Mouse (Mus musculus) hindbrain, postnatal 0 days (tissue): ENCODE measurements around the gene Gkap1. TPM values are rescaled to one million over a fixed set of nuclear protein-coding genes. Genes with fewer than 3 reads are reported as not detected.
A peak's percentile ranks its signal among the peaks of the same experiment; 100 is the strongest.

Experiments used
- ATAC-seq: fragments of 200-750 bp; cut with Nextera tagmentation; 2 replicates; pipeline ENCODE4 v1.8.0; 2017; ENCODE audit warnings: mild to moderate bottlenecking, moderate TSS enrichment, moderate library complexity
- DNase-seq: peaks from one replicate; pipeline ENCODE4 v3.0.0-alpha.2; 2015; ENCODE audit warnings: low spot score
- H3K27ac ChIP-seq: fragments of 300-500 bp; sonication (generic); 2 replicates; pipeline ENCODE4 v1.5.1; 2014; ENCODE audit warnings: mild to moderate bottlenecking
- H3K27me3 ChIP-seq: fragments of 300-500 bp; sonication (generic); 2 replicates; pipeline ENCODE4 v1.6.1; 2014; ENCODE audit warnings: low read length, mixed read lengths; ENCODE audit not compliant: insufficient read depth
- H3K36me3 ChIP-seq: fragments of 300-500 bp; sonication (generic); 2 replicates; pipeline ENCODE4 v1.6.1; 2014; ENCODE audit warnings: low read length, mixed read lengths; ENCODE audit not compliant: insufficient read depth
- H3K4me1 ChIP-seq: fragments of 300-500 bp; sonication (generic); 2 replicates; pipeline ENCODE4 v1.6.1; 2014; ENCODE audit warnings: antibody characterized with exemption, low read length, mixed read lengths; ENCODE audit not compliant: insufficient read depth
- H3K4me2 ChIP-seq: fragments of 300-500 bp; sonication (generic); 2 replicates; pipeline ENCODE4 v1.6.1; 2014; ENCODE audit warnings: low read depth, mild to moderate bottlenecking, low read length, moderate library complexity, mixed read lengths
- H3K4me3 ChIP-seq: fragments of 300-500 bp; sonication (generic); 2 replicates; pipeline ENCODE4 v1.5.1; 2014; ENCODE audit warnings: low read length
- H3K9ac ChIP-seq: fragments of 300-500 bp; sonication (generic); replicated peaks from 2 replicates; pipeline ENCODE4 v1.6.1; 2014; ENCODE audit warnings: mild to moderate bottlenecking, low read length, moderate library complexity, mixed read lengths
- H3K9me3 ChIP-seq: fragments of 300-500 bp; sonication (generic); 2 replicates; pipeline ENCODE4 v1.6.1; 2016; ENCODE audit warnings: low read length, mixed read lengths
- CTCF ChIP-seq: IDR thresholded peaks from 2 replicates; pipeline ENCODE4 v1.5.1; 2016; ENCODE audit warnings: antibody characterized with exemption, control low read depth, low read depth
- WGBS: fragments of 180-500 bp; shearing (Covaris S2); extraction: QIAGEN DNeasy Blood & Tissue Kit; methylation state at CpG from one replicate; pipeline ENCODE4 v1.1.7; 2014; 5-methylcytosine and 5-hydroxymethylcytosine counted together
- polyA plus RNA-seq: library from polyadenylated mRNA; unstranded; fragments of >200 nt; fragmentation: Nextera tagmentation; extraction: Ambion mirVana; gene quantifications from 2 replicates; pipeline ENCODE4 v1.2.1, GENCODE M21; 2015
- total RNA-seq: library from RNA; depleted of rRNA; stranded (reverse); fragments of >200 nt; gene quantifications from 2 replicates; pipeline ENCODE4 v1.2.3, GENCODE M21; 2014

Gkap1 gene
- total and polyA plus RNA-seq, 2 experiments from 2014 or later = 18.6 to 39.5 TPM

- ATAC-seq (no peak), DNase-seq (no peak)
- Histone ChIP-seq H3K9me3 (no peaks in the 10 kb centered on the region), H3K27me3 (no peaks in the 10 kb centered on the region), H3K4me1 (no peaks in the 10 kb centered on the region), H3K4me3 (no peak overlapping the region), H3K9ac (no peak overlapping the region), H3K4me2 (no peak overlapping the region), H3K27ac (no peak overlapping the region), H3K36me3 (peaks cover 20% of the 10 kb centered on the region)
- WGBS = 73% methylated on average over 3 of the region's 3 CpGs
- TF ChIP-seq CTCF = no peak
Measured at GRCm38 (mm10) chr13:58197211-58197610, 78.3 kb downstream of the Gkap1 start.

GRCm38 (mm10) chr13:58194908-58195307 lies 80.6 kb downstream of the Gkap1 start:
- TF ChIP-seq CTCF = no peak
- Histone ChIP-seq H3K9me3 (no peaks in the 10 kb centered on the region), H3K9ac (no peak overlapping the region), H3K27me3 (no peaks in the 10 kb centered on the region), H3K27ac (no peak overlapping the region), H3K4me3 (no peak overlapping the region), H3K4me1 (no peaks in the 10 kb centered on the region), H3K36me3 (peaks cover 35% of the 10 kb centered on the region), H3K4me2 (no peak overlapping the region)
- ATAC-seq (no peak), DNase-seq (no peak)
- WGBS = 76% methylated on average over 3 of the region's 3 CpGs

- no peak for DNase-seq
- WGBS = 94% methylated on average over 3 of the region's 3 CpGs
- H3K36me3 ChIP-seq = peaks cover 35% of the 10 kb centered on the region
Measured at GRCm38 (mm10) chr13:58193221-58193620, 82.3 kb downstream of the Gkap1 start.

GRCm38 (mm10) chr13:58192146-58192545 lies 83.4 kb downstream of the Gkap1 start:
- no peak overlapping the region for H3K4me3 ChIP-seq
- 92% methylated on average over 6 of the region's 6 CpGs for WGBS
- no peak for ATAC-seq
- H3K27ac ChIP-seq = no peak overlapping the region
- H3K9me3 ChIP-seq = no peaks in the 10 kb centered on the region
- no peaks in the 10 kb centered on the region for H3K27me3 ChIP-seq
- DNase-seq = no peak
- TF ChIP-seq CTCF = no peak
- H3K4me2 ChIP-seq = no peak overlapping the region
- H3K4me1 ChIP-seq = no peaks in the 10 kb centered on the region
- peaks cover 32% of the 10 kb centered on the region for H3K36me3 ChIP-seq
- H3K9ac ChIP-seq = no peak overlapping the region

More at GRCm38 (mm10) chr13:58193221-58193620, 82.3 kb downstream of the Gkap1 start:
- Histone ChIP-seq H3K9me3 (no peaks in the 10 kb centered on the region), H3K27me3 (no peaks in the 10 kb centered on the region), H3K4me1 (no peaks in the 10 kb centered on the region), H3K4me2 (no peak overlapping the region), H3K9ac (no peak overlapping the region), H3K4me3 (no peak overlapping the region), H3K27ac (no peak overlapping the region)
- ATAC-seq = no peak
- no peak for TF ChIP-seq CTCF

- peaks cover 30% of the 10 kb centered on the region for H3K36me3 ChIP-seq
- H3K4me3 ChIP-seq = no peak overlapping the region
- H3K4me1 ChIP-seq = no peaks in the 10 kb centered on the region
- ATAC-seq (no peak), DNase-seq (no peak)
- no peaks in the 10 kb centered on the region for H3K9me3 ChIP-seq
- no peak for TF ChIP-seq CTCF
- H3K27ac ChIP-seq = no peak overlapping the region
- WGBS = 97% methylated on average over 14 of the region's 14 CpGs
- H3K4me2 ChIP-seq = no peak overlapping the region
- H3K27me3 ChIP-seq = no peaks in the 10 kb centered on the region
- no peak overlapping the region for H3K9ac ChIP-seq
Measured at GRCm38 (mm10) chr13:58191516-58191915, 84.0 kb downstream of the Gkap1 start.

GRCm38 (mm10) chr13:58189473-58189872 lies 86.0 kb downstream of the Gkap1 start:
- Histone ChIP-seq H3K4me1 (no peaks in the 10 kb centered on the region), H3K27me3 (no peaks in the 10 kb centered on the region), H3K9me3 (no peaks in the 10 kb centered on the region), H3K9ac (no peak overlapping the region), H3K4me3 (no peak overlapping the region), H3K27ac (no peak overlapping the region), H3K4me2 (no peak overlapping the region), H3K36me3 (peaks cover 16% of the 10 kb centered on the region)
- DNase-seq (no peak), ATAC-seq (no peak)
- 85% methylated on average over 5 of the region's 5 CpGs for WGBS
- no peak for TF ChIP-seq CTCF

GRCm38 (mm10) chr13:58188412-58188811 lies 87.1 kb downstream of the Gkap1 start:
- no peaks in the 10 kb centered on the region for H3K4me1 ChIP-seq
- no peak overlapping the region for H3K27ac ChIP-seq
- no peak overlapping the region for H3K9ac ChIP-seq
- H3K36me3 ChIP-seq = peaks cover 15% of the 10 kb centered on the region
- ATAC-seq (peak; percentile 75), DNase-seq (peak; percentile 89)
- TF ChIP-seq CTCF = peak; percentile 93
- H3K9me3 ChIP-seq = no peaks in the 10 kb centered on the region
- 69% methylated on average over 4 of the region's 4 CpGs for WGBS
- no peaks in the 10 kb centered on the region for H3K27me3 ChIP-seq
- H3K4me3 ChIP-seq = no peak overlapping the region
- no peak overlapping the region for H3K4me2 ChIP-seq
